Mouse (Mus musculus) CH12.LX (cell line): ENCODE data around the gene Dlg2. TPM values are rescaled to one million over a fixed set of nuclear protein-coding genes. Genes with fewer than 3 reads are reported as not detected.

Experiments used
- DNase-seq: peaks from one replicate; pipeline ENCODE4 v3.0.0-alpha.2; 2013; ENCODE audit errors: extremely low read depth
- H3K27ac ChIP-seq: 2 replicates; pipeline ENCODE4 v1.5.1; 2012; ENCODE audit warnings: low read depth, mild to moderate bottlenecking, control low read depth, moderate library complexity; ENCODE audit not compliant: insufficient read depth
- H3K27me3 ChIP-seq: replicated peaks from 2 replicates; pipeline ENCODE3; 2012; ENCODE audit warnings: inconsistent platforms
- H3K36me3 ChIP-seq, 2 experiments: replicated peaks in 1 of 2; 2 replicates each; pipeline versions ENCODE3 to v1.6.1; 2012; ENCODE audit warnings: inconsistent platforms in 1 of 2, low read length in 1 of 2, mild to moderate bottlenecking in 1 of 2, mixed read lengths in 1 of 2, moderate library complexity in 1 of 2; ENCODE audit not compliant: control insufficient read depth in 1 of 2, insufficient read depth in 1 of 2
- H3K4me1 ChIP-seq, 2 experiments: 2 replicates each; pipeline ENCODE4 v1.6.1; 2012; ENCODE audit warnings: inconsistent platforms in 1 of 2, moderate library complexity in 1 of 2; ENCODE audit not compliant: insufficient read depth in 2 of 2, control insufficient read depth in 1 of 2
- H3K4me2 ChIP-seq: 2 replicates; pipeline ENCODE4 v1.6.1; 2012; ENCODE audit warnings: low read depth, mild to moderate bottlenecking, control low read depth; ENCODE audit not compliant: poor library complexity, insufficient read depth, severe bottlenecking
- H3K4me3 ChIP-seq, 3 experiments: fragments of 150-350 bp in 1 of 3; sonication (generic) in 1 of 3; replicated peaks in 1 of 3; 2 replicates each; pipeline versions ENCODE3 to v1.5.1; 2011 to 2012; ENCODE audit warnings: low read depth in 2 of 3, low read length in 2 of 3, mild to moderate bottlenecking in 2 of 3, moderate library complexity in 2 of 3, control low read depth in 1 of 3, improper control_type of control experiment in 1 of 3, inconsistent platforms in 1 of 3, mixed read lengths in 1 of 3; ENCODE audit not compliant: poor library complexity in 1 of 3
- H3K79me2 ChIP-seq: replicated peaks from 2 replicates; pipeline ENCODE4 v1.6.1; 2012; ENCODE audit warnings: mild to moderate bottlenecking, moderate library complexity; ENCODE audit not compliant: control insufficient read depth, poor library complexity, insufficient read depth, severe bottlenecking; ENCODE audit errors: extremely low read depth
- H3K9ac ChIP-seq: 2 replicates; pipeline ENCODE4 v1.6.1; 2012; ENCODE audit warnings: low read depth, mild to moderate bottlenecking, control low read depth, moderate library complexity; ENCODE audit not compliant: insufficient read depth
- H3K9me3 ChIP-seq: replicated peaks from 2 replicates; pipeline ENCODE3; 2012; ENCODE audit warnings: low read length, inconsistent platforms, mixed read lengths
- BHLHE40 ChIP-seq: IDR thresholded peaks from 2 replicates; pipeline ENCODE4 v1.6.1; 2011; ENCODE audit warnings: mild to moderate bottlenecking, low read depth, low read length, improper control_type of control experiment
- CHD2 ChIP-seq: IDR thresholded peaks from 2 replicates; pipeline ENCODE4 v1.6.1; 2011; ENCODE audit warnings: low read length, improper control_type of control experiment
- EP300 ChIP-seq: IDR thresholded peaks from 2 replicates; pipeline ENCODE4 v1.6.1; 2011; ENCODE audit warnings: low read length, improper control_type of control experiment
- ETS1 ChIP-seq: conservative IDR thresholded peaks from 2 replicates; pipeline ENCODE4 v1.6.1; 2012; ENCODE audit warnings: low read depth, mild to moderate bottlenecking, inconsistent platforms, low read length, improper control_type of control experiment, moderate library complexity
- HCFC1 ChIP-seq: IDR thresholded peaks from 2 replicates; pipeline ENCODE4 v1.6.1; 2012; ENCODE audit warnings: low read depth, mild to moderate bottlenecking, inconsistent platforms, low read length, improper control_type of control experiment
- IRF4 ChIP-seq: IDR thresholded peaks from 2 replicates; pipeline ENCODE4 v1.6.1; 2014; ENCODE audit warnings: low read depth, mild to moderate bottlenecking, inconsistent platforms, low read length, improper control_type of control experiment
- JUN ChIP-seq: IDR thresholded peaks from 2 replicates; pipeline ENCODE4 v1.6.1; 2011; ENCODE audit warnings: low read depth, mild to moderate bottlenecking, low read length, improper control_type of control experiment, moderate library complexity; ENCODE audit not compliant: insufficient read depth
- KAT2A ChIP-seq: IDR thresholded peaks from 2 replicates; pipeline ENCODE4 v1.6.1; 2012; ENCODE audit warnings: low read length, improper control_type of control experiment, inconsistent platforms; ENCODE audit not compliant: insufficient replicate concordance
- MAX ChIP-seq: IDR thresholded peaks from 2 replicates; pipeline ENCODE4 v1.6.1; 2011; ENCODE audit warnings: low read length, improper control_type of control experiment
- MEF2A ChIP-seq: IDR thresholded peaks from 2 replicates; pipeline ENCODE4 v1.6.1; 2014; ENCODE audit warnings: low read depth, mild to moderate bottlenecking, inconsistent platforms, low read length, improper control_type of control experiment, borderline replicate concordance
- MYC ChIP-seq: IDR thresholded peaks from 2 replicates; pipeline ENCODE4 v1.6.1; 2011; ENCODE audit warnings: low read depth, mild to moderate bottlenecking, improper control_type of control experiment, low read length
- NELFE ChIP-seq: IDR thresholded peaks from 2 replicates; pipeline ENCODE4 v1.6.1; 2011; ENCODE audit warnings: low read depth, low read length, improper control_type of control experiment
- NRF1 ChIP-seq: IDR thresholded peaks from 2 replicates; pipeline ENCODE4 v1.6.1; 2014; ENCODE audit warnings: low read depth, mild to moderate bottlenecking, inconsistent platforms, low read length, improper control_type of control experiment, moderate library complexity
- PAX5 ChIP-seq: IDR thresholded peaks from 2 replicates; pipeline ENCODE4 v1.6.1; 2012; ENCODE audit warnings: low read length, inconsistent platforms, mixed read lengths
- POLR2A ChIP-seq: IDR thresholded peaks from 2 replicates; pipeline ENCODE4 v1.6.1; 2011; ENCODE audit warnings: low read depth, mild to moderate bottlenecking, improper control_type of control experiment, low read length
- POLR2AphosphoS2 ChIP-seq: IDR thresholded peaks from 2 replicates; pipeline ENCODE4 v1.6.1; 2011; ENCODE audit warnings: low read depth, low read length, improper control_type of control experiment
- RAD21 ChIP-seq: IDR thresholded peaks from 2 replicates; pipeline ENCODE4 v1.6.1; 2011; ENCODE audit warnings: low read depth, mild to moderate bottlenecking, low read length, improper control_type of control experiment, moderate library complexity
- SIN3A ChIP-seq: IDR thresholded peaks from 2 replicates; pipeline ENCODE4 v1.6.1; 2012; ENCODE audit warnings: low read length, improper control_type of control experiment, inconsistent platforms
- TBP ChIP-seq: conservative IDR thresholded peaks from 2 replicates; pipeline ENCODE4 v1.6.1; 2011; ENCODE audit warnings: low read depth, low read length, improper control_type of control experiment
- TCF12 ChIP-seq: IDR thresholded peaks from 2 replicates; pipeline ENCODE4 v1.6.1; 2014; ENCODE audit warnings: low read depth, mild to moderate bottlenecking, inconsistent platforms, low read length, improper control_type of control experiment
- USF1 ChIP-seq: IDR thresholded peaks from 2 replicates; pipeline ENCODE4 v1.6.1; 2014; ENCODE audit warnings: low read depth, mild to moderate bottlenecking, inconsistent platforms, low read length, improper control_type of control experiment
- USF2 ChIP-seq: conservative IDR thresholded peaks from 2 replicates; pipeline ENCODE4 v1.6.1; 2011; ENCODE audit warnings: low read depth, low read length, improper control_type of control experiment
- ZC3H11A ChIP-seq: IDR thresholded peaks from 2 replicates; pipeline ENCODE4 v1.6.1; 2012; ENCODE audit warnings: low read depth, mild to moderate bottlenecking, inconsistent platforms, low read length, improper control_type of control experiment
- ZKSCAN1 ChIP-seq: IDR thresholded peaks from 2 replicates; pipeline ENCODE4 v1.6.1; 2012; ENCODE audit warnings: low read depth, inconsistent platforms, low read length, improper control_type of control experiment, borderline replicate concordance
- dilution Hi-C: fragments of 300-500 bp; cut with MboI; formaldehyde crosslinking; loops from 2 replicates; pipeline ENCODE4 v1.14.3; 2020; ENCODE audit warnings: low sequenced_read_pairs; ENCODE audit not compliant: extremely low pct_unique_long_range_greater_than_20kb, extremely low pct_ligation_motif_present
- in situ Hi-C: fragments of 300-500 bp; cut with MboI; formaldehyde crosslinking; loops from 3 replicates; pipeline ENCODE4 v1.14.3; 2019; ENCODE audit warnings: low sequenced_read_pairs, low pct_ligation_motif_present, low pct_unique_long_range_greater_than_20kb, mixed read lengths
- polyA plus RNA-seq: library from polyadenylated mRNA; unstranded; fragments of >175 nt; gene quantifications from 2 replicates; pipeline ENCODE4 v1.2.1, GENCODE M21; 2012; ENCODE audit warnings: low read depth; ENCODE audit not compliant: insufficient read length
- total RNA-seq, 2 experiments: library from RNA; depleted of rRNA; stranded (reverse); fragments of 300-350 nt in 1 of 2; fragments of >200 nt in 1 of 2; gene quantifications; 2 replicates each; pipeline ENCODE4 v1.2.3; 2012 to 2014

Gene Dlg2
- total and polyA plus RNA-seq, 3 experiments = 0.36 TPM; not detected in 2

- H3K36me3 ChIP-seq = no peaks in the 10 kb centered on the region
- no peaks in the 10 kb centered on the region for H3K27me3 ChIP-seq
- H3K27ac ChIP-seq = no peak overlapping the region
- H3K9ac ChIP-seq = no peak overlapping the region
- no peak for DNase-seq
- no peaks in the 10 kb centered on the region for H3K79me2 ChIP-seq
- H3K4me3 ChIP-seq = no peak overlapping the region
- in situ Hi-C loops (no loop called here), dilution Hi-C loops (no loop called here)
- H3K9me3 ChIP-seq = no peaks in the 10 kb centered on the region
- TF ChIP-seq KAT2A = no peak
- no peaks in the 10 kb centered on the region for H3K4me1 ChIP-seq
- no peak overlapping the region for H3K4me2 ChIP-seq
These were observed 819.7 kb downstream of the Dlg2 start for GRCm38 (mm10) chr7:91296127-91296526.

- Histone ChIP-seq H3K9me3 (no peaks in the 10 kb centered on the region), H3K79me2 (no peaks in the 10 kb centered on the region), H3K27ac (no peak overlapping the region), H3K4me3 (no peak overlapping the region), H3K36me3 (no peaks in the 10 kb centered on the region), H3K4me1 (peaks cover 0 to 3% of the 10 kb centered on the region in 2 experiments; a peak in 1 of 4 replicates), H3K9ac (no peak overlapping the region), H3K27me3 (no peaks in the 10 kb centered on the region), H3K4me2 (no peak overlapping the region)
- dilution Hi-C loops (no loop called here), in situ Hi-C loops (no loop called here)
- DNase-seq = no peak
- TF ChIP-seq ETS1 = no peak
- TF ChIP-seq JUN = no peak
- TF ChIP-seq ZC3H11A = no peak
- no peak for TF ChIP-seq HCFC1
- no peak for TF ChIP-seq POLR2A
- no peak for TF ChIP-seq USF1
- TF ChIP-seq RAD21 = no peak
- no peak for TF ChIP-seq IRF4
- no peak for TF ChIP-seq MAX
- no peak for TF ChIP-seq USF2
These were observed 834.7 kb downstream of the Dlg2 start for GRCm38 (mm10) chr7:91311177-91311576.

- Histone ChIP-seq H3K4me2 (no peak overlapping the region), H3K9ac (no peak overlapping the region), H3K9me3 (no peaks in the 10 kb centered on the region), H3K4me3 (no peak overlapping the region), H3K27me3 (no peaks in the 10 kb centered on the region), H3K4me1 (no peaks in the 10 kb centered on the region), H3K27ac (no peak overlapping the region), H3K79me2 (no peaks in the 10 kb centered on the region), H3K36me3 (no peaks in the 10 kb centered on the region)
- in situ Hi-C loops = no loop called here
- DNase-seq = no peak
- TF ChIP-seq NRF1 = no peak
- TF ChIP-seq POLR2AphosphoS2 = no peak
- no peak for TF ChIP-seq EP300
- TF ChIP-seq TCF12 = no peak
- TF ChIP-seq ZC3H11A = no peak
- no peak for TF ChIP-seq NELFE
- TF ChIP-seq BHLHE40 = no peak
- TF ChIP-seq ZKSCAN1 = no peak
- TF ChIP-seq CHD2 = no peak
- TF ChIP-seq JUN = no peak
- no peak for TF ChIP-seq SIN3A
- no peak for TF ChIP-seq TBP
- TF ChIP-seq MYC = no peak
- no peak for TF ChIP-seq USF2
- no peak for TF ChIP-seq RAD21
- no peak for TF ChIP-seq USF1
- no peak for TF ChIP-seq PAX5
- no peak for TF ChIP-seq MEF2A
- dilution Hi-C loops = no loop called here
These were observed 868.6 kb downstream of the Dlg2 start for GRCm38 (mm10) chr7:91345073-91345472.
